Mouse (Mus musculus): ENCODE measurements around the gene Farp1.

DNA sequence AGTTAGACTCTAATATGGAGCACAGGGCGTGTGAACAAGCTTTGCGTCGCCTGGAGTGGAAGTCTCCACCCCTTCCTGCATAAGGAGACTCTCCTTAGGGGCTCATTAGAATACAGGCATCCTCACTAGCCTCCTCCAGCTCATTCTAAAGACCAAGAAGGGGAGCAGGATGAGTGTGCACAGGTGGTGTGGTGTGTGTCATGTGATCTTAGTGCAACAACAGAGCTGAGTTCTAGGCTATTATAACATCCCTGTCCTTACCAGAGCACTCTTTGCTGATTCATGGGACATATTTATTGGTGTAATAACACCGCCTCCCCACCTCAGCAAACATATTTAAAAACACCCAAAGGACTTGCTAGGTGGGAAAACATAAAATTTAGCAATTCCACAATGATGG, 120.2 kb downstream of the Farp1 start:
- TF ChIP-seq POLR2A (IDR thresholded peaks at IDR 0.05; ENCODE audit: insufficient read depth, low read length) (no peak), CTCF (IDR thresholded peaks at IDR 0.05; ENCODE audit: low read depth, low read length) (no peak)
